Mouse (Mus musculus) kidney, postnatal 4 days (tissue): ENCODE data around the gene Golga4.

Source experiments
- DNase-seq, 2 experiments: peaks; one replicate each; pipeline ENCODE4 v3.0.0; 2021; ENCODE audit warnings: mixed read lengths in 2 of 2

The Golga4 gene

GRCm38 (mm10) chr9:118489579-118490019 lies 16.5 kb upstream of the Golga4 start:
- DNase-seq, result peak; percentile 81 to 85

- no peak for DNase-seq
These were observed 14.9 kb upstream of the Golga4 start for GRCm38 (mm10) chr9:118491195-118491594.

- DNase-seq, result no peak
These were observed 13.0 kb upstream of the Golga4 start for GRCm38 (mm10) chr9:118492932-118493698.

DNA sequence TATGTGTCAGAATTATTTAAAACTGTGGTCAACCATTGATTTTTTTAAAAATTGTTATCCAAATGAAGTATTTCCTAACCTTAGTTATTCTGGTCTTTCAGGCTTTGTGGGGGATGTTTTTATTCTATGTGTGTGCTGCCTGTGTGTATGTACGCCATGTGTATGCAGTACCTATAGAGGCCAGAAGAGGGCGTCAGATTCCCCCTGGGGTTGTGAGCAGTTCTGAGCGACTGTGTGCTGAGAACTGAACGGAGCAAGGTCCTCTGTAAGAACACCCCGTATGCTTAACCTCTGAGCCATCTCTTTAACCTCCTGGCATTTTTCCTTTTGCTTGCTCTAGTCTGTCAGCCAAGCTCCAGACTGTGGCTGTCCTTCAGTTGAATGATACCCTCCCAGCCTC lies 12.0 kb upstream of the Golga4 start:
- DNase-seq, result no peak

- DNase-seq, result no peak
These were observed 10.1 kb upstream of the Golga4 start for GRCm38 (mm10) chr9:118495933-118496332.

DNA sequence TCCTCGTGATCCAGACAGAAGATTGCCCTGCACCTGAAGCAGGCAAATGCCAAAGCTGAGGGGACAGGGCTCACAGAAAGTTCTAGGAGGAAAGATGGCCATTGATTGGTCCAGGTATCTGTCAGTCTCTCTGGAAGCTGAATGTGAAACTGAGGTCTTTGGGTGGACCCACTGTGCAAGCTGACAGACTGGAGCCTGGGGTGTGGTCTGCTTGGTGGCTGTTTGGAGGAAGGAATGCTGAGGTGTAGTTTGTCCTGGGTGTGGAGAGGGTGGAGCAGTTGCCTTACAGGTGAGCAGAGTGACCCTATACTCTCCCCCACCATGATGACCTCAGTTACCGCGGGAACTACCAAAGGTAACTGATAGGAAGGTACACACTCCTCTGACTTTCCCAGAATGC lies 9.1 kb upstream of the Golga4 start:
- no peak for DNase-seq

GRCm38 (mm10) chr9:118498061-118498460 lies 8.0 kb upstream of the Golga4 start:
- DNase-seq, result no peak

DNA sequence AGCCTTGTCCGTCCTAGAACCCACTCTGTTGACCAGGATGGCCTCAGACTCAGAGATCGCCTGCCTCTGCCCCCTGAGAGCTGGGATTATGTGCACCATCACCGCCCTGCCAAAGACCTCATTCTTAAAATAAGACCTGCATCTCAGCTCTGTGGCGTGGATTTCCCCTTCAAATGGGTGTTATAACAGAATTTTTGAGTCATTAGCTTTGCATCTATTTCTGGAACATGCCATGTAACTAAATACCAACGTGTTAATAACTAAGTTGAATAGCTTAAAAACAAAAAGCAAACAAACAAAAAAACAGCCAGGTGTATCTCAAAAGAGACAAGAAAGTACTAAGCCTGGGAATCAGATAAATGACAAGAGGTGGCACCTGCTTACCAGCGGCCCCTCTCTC lies 5.1 kb upstream of the Golga4 start:
- DNase-seq, result no peak

GRCm38 (mm10) chr9:118504656-118505055 lies 1.4 kb upstream of the Golga4 start:
- peak in 1 of 2 experiments; percentile 18 for DNase-seq

- DNase-seq, result peak; percentile 49 to 66
These were observed 551 bp downstream of the Golga4 start for GRCm38 (mm10) chr9:118506404-118507231.

DNA sequence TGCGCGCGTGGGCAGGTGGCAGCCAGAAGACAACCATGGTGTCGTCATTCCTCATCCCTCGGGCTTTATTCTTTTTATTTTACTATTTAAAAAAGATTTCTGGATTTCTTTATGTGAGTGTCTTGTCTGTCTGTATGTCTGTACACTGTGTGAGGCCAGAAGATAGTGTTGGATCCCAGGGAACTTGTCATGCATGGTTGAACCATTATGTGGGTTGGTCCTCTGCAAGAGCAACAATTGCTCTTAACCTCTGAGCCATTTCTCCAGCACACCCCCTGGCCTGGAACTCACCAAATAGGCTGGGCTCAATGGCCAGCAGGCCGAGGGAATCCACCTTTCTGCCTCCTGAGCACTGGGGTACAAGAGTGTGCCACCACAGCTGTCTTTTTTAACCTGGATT lies 1.5 kb downstream of the Golga4 start:
- DNase-seq, result peak; percentile 31 to 57

DNA sequence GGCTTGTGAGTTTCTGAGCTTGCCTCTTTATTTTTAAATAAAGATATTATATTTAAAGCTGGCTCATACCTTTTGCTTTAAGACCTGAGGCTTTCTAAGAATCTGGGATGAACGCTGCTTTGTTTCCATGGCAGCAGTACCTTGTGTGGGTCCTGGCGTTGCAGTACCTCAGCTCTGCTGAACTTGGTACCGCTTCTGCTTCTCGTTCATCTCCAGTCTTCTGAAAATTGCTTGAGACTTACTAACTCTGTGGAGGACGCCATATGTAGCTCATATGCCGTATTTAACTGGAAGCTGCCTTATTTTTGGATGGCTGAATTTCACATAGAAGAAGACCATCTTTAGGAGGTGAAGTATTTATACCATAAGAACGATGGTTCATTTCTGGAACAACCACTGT lies 2.5 kb downstream of the Golga4 start:
- no peak for DNase-seq

DNA sequence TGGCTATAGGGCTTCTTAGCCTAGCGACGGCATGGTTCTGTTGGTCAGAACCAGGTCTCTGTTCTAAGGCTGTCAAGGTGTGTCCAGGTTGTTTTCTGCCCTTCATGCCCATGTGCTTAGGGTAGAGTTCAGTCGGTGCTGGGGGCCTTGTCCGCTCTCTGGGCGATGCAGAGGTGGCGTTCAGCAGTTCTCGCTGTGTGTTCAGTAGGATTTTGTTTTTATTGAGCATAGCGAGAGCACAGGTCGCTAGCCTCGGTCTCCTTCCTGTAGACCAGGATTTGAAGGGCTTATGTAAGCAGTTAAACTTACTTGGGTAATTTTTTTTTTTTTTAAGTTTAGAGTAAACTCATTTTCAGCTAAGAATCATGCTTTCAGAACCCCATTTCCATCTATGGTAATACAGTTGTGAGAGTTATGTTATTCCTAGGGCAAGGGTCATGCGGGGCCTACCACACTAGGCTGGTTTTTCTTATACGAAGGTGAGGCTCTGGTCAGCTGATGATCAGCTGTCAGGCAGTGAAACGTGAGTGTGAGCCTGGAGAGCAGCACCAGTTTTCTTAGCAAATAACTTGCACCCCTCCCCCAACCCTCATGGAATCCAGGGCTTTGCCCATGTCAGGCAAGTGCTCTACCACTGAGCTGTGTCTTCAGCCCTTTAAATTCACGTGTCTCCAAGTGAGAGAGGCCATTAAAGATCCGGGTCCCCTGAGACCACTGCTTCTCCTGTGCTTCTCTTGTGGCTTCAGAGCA lies 5.0 kb downstream of the Golga4 start:
- peak; percentile 15 to 45 for DNase-seq

DNA sequence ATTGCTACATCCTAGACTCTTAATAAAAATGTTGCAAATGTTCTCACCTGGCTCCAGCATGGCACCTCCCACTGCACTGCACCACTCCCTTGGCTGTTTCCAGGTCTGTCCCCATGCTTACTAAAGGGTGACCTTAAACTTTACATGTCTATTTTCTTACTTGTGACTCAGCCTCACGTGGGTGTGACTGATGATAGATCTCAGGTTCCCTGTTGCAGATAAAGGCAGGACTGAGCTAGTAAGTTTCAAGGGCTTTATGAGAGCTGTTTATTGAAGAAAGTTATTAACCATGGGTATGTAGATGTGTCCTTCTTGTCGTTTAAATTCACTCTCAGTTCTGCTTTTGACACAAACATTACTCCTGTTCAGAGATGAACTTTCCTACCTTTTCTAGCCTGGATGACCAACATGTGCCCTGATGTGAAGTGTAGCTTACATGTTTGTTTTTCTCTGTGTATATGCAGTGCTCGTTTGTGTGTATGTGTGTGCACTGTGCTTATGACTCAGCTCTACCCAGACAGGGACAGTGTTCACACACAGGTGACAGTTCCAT lies 6.7 kb downstream of the Golga4 start:
- no peak for DNase-seq

GRCm38 (mm10) chr9:118515476-118515875 lies 9.4 kb downstream of the Golga4 start:
- no peak for DNase-seq

DNA sequence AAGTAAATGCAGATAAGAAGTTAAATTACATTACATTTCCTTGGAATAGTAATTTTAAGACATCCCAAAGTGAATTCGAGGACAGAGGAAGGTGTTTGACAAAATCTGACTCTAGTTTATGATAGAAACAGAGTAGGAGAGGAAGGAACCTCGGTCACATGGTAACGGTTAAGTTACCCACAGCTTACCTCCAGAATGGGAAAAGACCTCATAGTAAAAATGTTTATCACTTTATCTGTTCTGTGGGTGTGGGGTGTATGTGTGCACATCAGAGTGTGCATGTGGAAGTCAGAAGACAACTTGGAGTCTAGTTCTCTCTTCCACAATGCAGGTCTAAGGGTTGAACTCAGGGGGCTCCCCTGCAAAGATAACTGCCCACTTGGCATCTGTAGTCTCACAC lies 10.1 kb downstream of the Golga4 start:
- DNase-seq, result no peak

DNA sequence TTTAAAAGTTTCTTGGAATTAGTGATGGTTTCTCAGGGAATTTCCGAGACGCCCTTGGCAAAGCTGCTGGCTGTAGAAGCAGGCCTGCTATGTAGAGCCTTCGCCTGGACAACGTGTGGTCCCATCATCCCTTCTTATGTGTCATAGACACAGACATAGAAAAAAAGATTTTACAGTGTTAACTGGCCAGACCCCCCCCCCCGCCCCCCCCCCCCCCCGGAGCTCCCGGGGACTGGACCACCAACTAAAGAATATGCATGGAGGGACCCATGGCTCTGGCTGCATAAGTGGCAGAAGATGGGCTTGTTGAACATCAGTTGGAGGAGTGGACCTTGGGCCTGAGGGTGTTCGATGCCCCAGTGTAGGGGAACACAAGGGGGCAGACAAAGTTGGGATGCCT lies 11.6 kb downstream of the Golga4 start:
- DNase-seq, result no peak

DNA sequence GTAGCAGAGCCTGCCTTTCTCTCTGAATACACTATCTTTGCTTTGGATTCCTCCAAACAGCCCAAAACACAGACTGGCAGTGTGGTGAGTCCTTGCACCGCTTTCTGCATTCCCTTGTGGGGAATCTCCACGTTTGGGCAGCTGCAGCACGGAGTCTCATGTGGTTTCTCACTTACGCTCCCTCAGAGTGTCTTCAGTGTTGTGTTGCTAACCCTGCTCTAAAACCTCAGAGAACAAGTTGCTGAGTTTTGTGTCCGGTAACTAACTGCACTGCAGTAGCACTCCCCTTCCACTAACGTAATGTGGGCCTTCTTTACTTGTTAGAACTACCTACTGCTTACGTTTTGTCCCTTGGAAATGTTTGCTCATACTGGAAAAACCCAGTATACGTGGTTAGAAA lies 13.0 kb downstream of the Golga4 start:
- no peak for DNase-seq

DNA sequence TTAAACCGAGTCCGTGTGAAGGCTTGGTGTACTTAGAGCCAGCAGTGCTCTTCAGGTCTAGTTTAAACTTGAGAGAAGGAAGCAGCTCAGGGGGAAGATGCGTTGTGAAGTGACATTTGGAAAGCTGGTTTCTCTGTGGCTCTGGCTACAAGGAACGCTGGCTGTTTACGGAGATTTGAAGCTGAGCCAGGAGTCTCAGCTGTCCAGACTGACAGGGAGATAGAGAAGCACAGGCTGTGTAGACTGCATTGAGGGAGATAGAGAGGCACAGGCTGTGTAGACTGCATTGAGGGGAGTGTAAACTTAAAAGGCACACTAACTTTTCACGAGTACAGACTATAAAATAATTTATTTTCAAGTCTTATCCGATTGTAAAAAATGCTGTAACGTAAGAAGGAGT lies 13.9 kb downstream of the Golga4 start:
- DNase-seq, result peak in 1 of 2 experiments; percentile 24

DNA sequence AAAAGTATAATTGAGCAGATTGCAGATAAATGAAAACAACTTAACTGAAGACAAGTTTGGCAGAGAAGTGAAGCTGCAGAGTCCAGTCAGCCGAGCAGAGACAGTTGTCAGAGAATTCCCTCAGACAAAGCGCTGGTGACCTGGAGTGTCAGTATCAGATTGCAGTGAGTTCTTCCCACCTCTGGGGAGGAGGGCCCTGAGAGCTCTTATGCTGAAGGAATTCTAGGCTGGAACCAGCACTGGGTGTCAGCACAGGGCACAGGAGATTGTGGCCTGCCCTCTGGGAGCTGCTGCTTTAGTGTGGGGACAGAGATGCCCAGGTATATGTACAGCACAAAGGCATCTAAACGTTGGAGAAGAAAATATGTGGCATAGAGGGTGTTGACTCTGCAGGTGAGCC lies 14.8 kb downstream of the Golga4 start:
- DNase-seq, result peak in 1 of 2 experiments; percentile 17

DNA sequence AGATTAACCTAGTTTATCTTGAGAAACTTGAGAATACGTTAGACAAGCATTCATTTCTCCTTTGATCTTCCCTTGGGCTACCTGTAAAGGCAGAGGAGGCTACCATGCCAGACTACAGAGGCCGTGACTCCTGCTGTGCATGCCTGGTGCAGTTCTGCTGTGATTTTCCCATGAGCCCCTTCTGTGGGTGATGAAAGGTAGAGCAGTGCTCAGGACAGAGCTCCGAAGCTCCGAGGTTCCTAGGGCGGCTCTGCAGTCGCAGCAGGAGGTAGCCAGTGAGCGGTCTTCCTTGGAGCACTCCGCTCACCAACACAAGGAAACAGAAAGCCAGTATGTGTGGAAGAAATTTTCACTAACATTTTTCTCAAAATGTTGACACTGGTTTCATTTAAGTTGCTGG lies 15.6 kb downstream of the Golga4 start:
- no peak for DNase-seq

GRCm38 (mm10) chr9:118523738-118524137 lies 17.7 kb downstream of the Golga4 start:
- no peak for DNase-seq

DNA sequence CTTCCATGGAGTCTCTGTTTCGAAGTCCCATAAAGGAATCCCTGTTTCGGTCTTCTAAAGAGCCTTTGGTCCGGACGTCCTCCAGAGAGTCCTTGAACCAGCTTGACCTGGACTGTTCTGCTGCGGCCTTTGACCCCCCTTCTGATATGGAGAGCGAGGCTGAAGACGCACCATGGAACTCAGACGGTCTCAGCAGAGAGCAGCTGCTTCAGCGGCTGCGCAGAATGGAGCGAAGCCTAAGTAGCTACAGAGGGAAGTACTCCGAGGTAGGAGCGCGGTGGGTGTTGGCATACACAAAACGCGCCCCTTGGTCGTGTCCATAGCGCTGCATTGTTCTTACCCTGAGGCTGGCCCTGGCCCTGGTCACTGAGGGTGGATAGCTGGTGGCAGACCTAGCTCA lies 21.0 kb downstream of the Golga4 start:
- no peak for DNase-seq
